Mouse (Mus musculus): ENCODE results near the gene Syne4. TPM values are rescaled to one million over a fixed set of nuclear protein-coding genes. Genes with fewer than 3 reads are reported as not detected.

Gene Syne4
- polyA plus RNA-seq, 1 experiment: 1.2 TPM

GRCm38 (mm10) chr7:30296816-30297215 lies 17.8 kb upstream of the Syne4 start:
- Histone ChIP-seq H3K79me2 (ENCODE audit: control insufficient read depth, insufficient read depth) (no peaks in the 10 kb centered on the region), H3K4me2 (ENCODE audit: low read depth) (no peak overlapping the region), H3K27me3 (ENCODE audit: control insufficient read depth, insufficient read depth, insufficient read length) (no peaks in the 10 kb centered on the region), H3K4me3 (no peak overlapping the region), H3K36me3 (ENCODE audit: control insufficient read depth, insufficient read depth) (no peaks in the 10 kb centered on the region), H3ac (ENCODE audit: control insufficient read depth, insufficient read length) (no peak overlapping the region)
- no peak for TF ChIP-seq MYOD1 (IDR thresholded peaks at IDR 0.05; ENCODE audit: control insufficient read depth in 1 of 3, insufficient read length in 2 of 3, low read depth in 2 of 3)
- no peak for TF ChIP-seq MAX (IDR thresholded peaks at IDR 0.05; ENCODE audit: low read depth)
- TF ChIP-seq POLR2A (IDR thresholded peaks at IDR 0.05; ENCODE audit: insufficient read length, low read depth): no peak
- TF ChIP-seq TCF12 (IDR thresholded peaks at IDR 0.05; ENCODE audit: insufficient read depth, poor library complexity, severe bottlenecking): no peak
- TF ChIP-seq REST (IDR thresholded peaks at IDR 0.05; ENCODE audit: insufficient read depth, insufficient read length): no peak
- TF ChIP-seq E2F4 (IDR thresholded peaks at IDR 0.05; ENCODE audit: insufficient read depth): no peak
- TF ChIP-seq CEBPB (IDR thresholded peaks at IDR 0.05; ENCODE audit: insufficient read depth, poor library complexity, severe bottlenecking): no peak
- TF ChIP-seq MYOG (IDR thresholded peaks at IDR 0.05; ENCODE audit: control insufficient read depth in 1 of 3, insufficient read depth in 1 of 3, insufficient read length in 2 of 3, low read depth in 2 of 3): no peak
- no peak for TF ChIP-seq USF1 (IDR thresholded peaks at IDR 0.05; ENCODE audit: low read depth)

GRCm38 (mm10) chr7:30297266-30297665 lies 17.3 kb upstream of the Syne4 start:
- TF ChIP-seq MYOD1 (IDR thresholded peaks at IDR 0.05; ENCODE audit: control insufficient read depth in 1 of 3, insufficient read length in 2 of 3, low read depth in 2 of 3): no peak
- no peak for TF ChIP-seq USF1 (IDR thresholded peaks at IDR 0.05; ENCODE audit: low read depth)
- TF ChIP-seq POLR2A (IDR thresholded peaks at IDR 0.05; ENCODE audit: insufficient read length, low read depth): no peak
- TF ChIP-seq CEBPB (IDR thresholded peaks at IDR 0.05; ENCODE audit: insufficient read depth, poor library complexity, severe bottlenecking): no peak
- no peak for TF ChIP-seq POLR2AphosphoS2 (IDR thresholded peaks at IDR 0.05; ENCODE audit: insufficient read length, low read depth)
- no peak for TF ChIP-seq REST (IDR thresholded peaks at IDR 0.05; ENCODE audit: insufficient read depth, insufficient read length)
- no peak for TF ChIP-seq MAX (IDR thresholded peaks at IDR 0.05; ENCODE audit: low read depth)
- Histone ChIP-seq H3K79me2 (ENCODE audit: control insufficient read depth, insufficient read depth) (no peaks in the 10 kb centered on the region), H3ac (ENCODE audit: control insufficient read depth, insufficient read length) (no peak overlapping the region), H3K4me2 (ENCODE audit: low read depth) (no peak overlapping the region), H3K36me3 (ENCODE audit: control insufficient read depth, insufficient read depth) (no peaks in the 10 kb centered on the region), H3K4me3 (no peak overlapping the region), H3K27me3 (ENCODE audit: control insufficient read depth, insufficient read depth, insufficient read length) (no peaks in the 10 kb centered on the region)

- Histone ChIP-seq H3K4me2 (ENCODE audit: low read depth) (no peak overlapping the region), H3K4me3 (no peak overlapping the region), H3ac (ENCODE audit: control insufficient read depth, insufficient read length) (no peak overlapping the region), H3K27me3 (ENCODE audit: control insufficient read depth, insufficient read depth, insufficient read length) (no peaks in the 10 kb centered on the region), H3K79me2 (ENCODE audit: control insufficient read depth, insufficient read depth) (no peaks in the 10 kb centered on the region), H3K36me3 (ENCODE audit: control insufficient read depth, insufficient read depth) (no peaks in the 10 kb centered on the region)
- TF ChIP-seq E2F4 (IDR thresholded peaks at IDR 0.05; ENCODE audit: insufficient read depth): no peak
- TF ChIP-seq REST (IDR thresholded peaks at IDR 0.05; ENCODE audit: insufficient read depth, insufficient read length): no peak
- no peak for TF ChIP-seq SRF (IDR thresholded peaks at IDR 0.05; ENCODE audit: control insufficient read depth, insufficient read length, low read depth)
- TF ChIP-seq TCF12 (IDR thresholded peaks at IDR 0.05; ENCODE audit: insufficient read depth, poor library complexity, severe bottlenecking): no peak
- TF ChIP-seq TCF3 (IDR thresholded peaks at IDR 0.05; ENCODE audit: insufficient read length, low read depth): no peak
- no peak for TF ChIP-seq MYOG (IDR thresholded peaks at IDR 0.05; ENCODE audit: control insufficient read depth in 1 of 3, insufficient read depth in 1 of 3, insufficient read length in 2 of 3, low read depth in 2 of 3)
- no peak for TF ChIP-seq POLR2AphosphoS2 (IDR thresholded peaks at IDR 0.05; ENCODE audit: insufficient read length, low read depth)
- no peak for TF ChIP-seq MAX (IDR thresholded peaks at IDR 0.05; ENCODE audit: low read depth)
- TF ChIP-seq MYOD1 (IDR thresholded peaks at IDR 0.05; ENCODE audit: control insufficient read depth in 1 of 3, insufficient read length in 2 of 3, low read depth in 2 of 3): no peak
- no peak for TF ChIP-seq POLR2A (IDR thresholded peaks at IDR 0.05; ENCODE audit: insufficient read length, low read depth)
- TF ChIP-seq CEBPB (IDR thresholded peaks at IDR 0.05; ENCODE audit: insufficient read depth, poor library complexity, severe bottlenecking): no peak
- TF ChIP-seq USF1 (IDR thresholded peaks at IDR 0.05; ENCODE audit: low read depth): no peak
Measured at GRCm38 (mm10) chr7:30300914-30301313, 13.7 kb upstream of the Syne4 start.

- Histone ChIP-seq H3K79me2 (ENCODE audit: control insufficient read depth, insufficient read depth) (no peaks in the 10 kb centered on the region), H3ac (ENCODE audit: control insufficient read depth, insufficient read length) (no peak overlapping the region), H3K36me3 (ENCODE audit: control insufficient read depth, insufficient read depth) (no peaks in the 10 kb centered on the region), H3K27me3 (ENCODE audit: control insufficient read depth, insufficient read depth, insufficient read length) (no peaks in the 10 kb centered on the region), H3K4me3 (no peak overlapping the region), H3K4me2 (ENCODE audit: low read depth) (no peak overlapping the region)
- TF ChIP-seq USF1 (IDR thresholded peaks at IDR 0.05; ENCODE audit: low read depth) (no peak), MYOD1 (IDR thresholded peaks at IDR 0.05; ENCODE audit: control insufficient read depth in 1 of 3, insufficient read length in 2 of 3, low read depth in 2 of 3) (no peak), MAX (IDR thresholded peaks at IDR 0.05; ENCODE audit: low read depth) (no peak), REST (IDR thresholded peaks at IDR 0.05; ENCODE audit: insufficient read depth, insufficient read length) (no peak), SRF (IDR thresholded peaks at IDR 0.05; ENCODE audit: control insufficient read depth, insufficient read length, low read depth) (no peak), E2F4 (IDR thresholded peaks at IDR 0.05; ENCODE audit: insufficient read depth) (no peak), MYOG (IDR thresholded peaks at IDR 0.05; ENCODE audit: control insufficient read depth in 1 of 3, insufficient read depth in 1 of 3, insufficient read length in 2 of 3, low read depth in 2 of 3) (no peak), TCF3 (IDR thresholded peaks at IDR 0.05; ENCODE audit: insufficient read length, low read depth) (no peak), TCF12 (IDR thresholded peaks at IDR 0.05; ENCODE audit: insufficient read depth, poor library complexity, severe bottlenecking) (no peak), POLR2AphosphoS2 (IDR thresholded peaks at IDR 0.05; ENCODE audit: insufficient read length, low read depth) (no peak), POLR2A (IDR thresholded peaks at IDR 0.05; ENCODE audit: insufficient read length, low read depth) (no peak), CEBPB (IDR thresholded peaks at IDR 0.05; ENCODE audit: insufficient read depth, poor library complexity, severe bottlenecking) (no peak)
Measured at GRCm38 (mm10) chr7:30306083-30306779, 8.4 kb upstream of the Syne4 start.
